8 mouse cellular contexts compared by ENCODE assay signal in the genomic region with DNA sequence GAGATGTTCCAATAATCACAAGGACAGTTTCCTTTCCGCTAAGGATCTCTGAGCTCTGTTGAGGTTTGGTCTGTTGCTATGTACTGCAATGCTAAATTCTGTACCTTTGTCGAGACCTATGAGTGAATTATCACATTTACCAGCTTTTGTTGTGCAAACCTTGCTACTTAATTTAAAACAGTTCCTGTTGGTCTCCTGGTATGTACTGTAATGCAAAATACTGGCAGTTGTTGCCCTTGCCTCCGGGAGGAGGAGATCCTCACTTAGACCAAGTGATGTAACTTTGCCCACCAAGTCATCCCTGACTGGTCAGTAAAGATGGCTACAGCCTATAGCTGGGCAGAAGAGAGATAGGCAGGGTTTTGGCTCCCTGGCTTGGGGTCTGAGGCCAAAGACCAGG. TPM values are rescaled to one million over a fixed set of nuclear protein-coding genes. Genes with fewer than 3 reads are reported as not detected.
DNase-seq lines count a peak whose midpoint lies in the region; ATAC-seq lines count a peak whose summit lies in the region.

A gene (plus strand): TSS at position 337 of the 400 bp plus-strand sequence.

- no peak for ATAC-seq in kidney, embryonic 16.5 days (ENCODE audit: low FRiP score, low TSS enrichment)
- ATAC-seq in intestine, embryonic 14.5 days (replicated peaks; ENCODE audit: low FRiP score, low TSS enrichment, low read depth): no peak
- ATAC-seq in megakaryocyte progenitor cell, adult 5-6 weeks (replicated peaks; ENCODE audit: poor library complexity): no peak

- 90% methylated on average over 3 of the region's 3 CpGs for WGBS in kidney, embryonic 16.5 days
- 85% methylated on average over 3 of the region's 3 CpGs for WGBS in intestine, embryonic 14.5 days

- H3K27me3 ChIP-seq in kidney, embryonic 16.5 days (ENCODE audit: insufficient read depth, low read length): no peaks in the 10 kb centered on the region
- H3K27me3 ChIP-seq in intestine, embryonic 14.5 days (replicated peaks; ENCODE audit: control insufficient read depth, insufficient read depth, low read length): no peaks in the 10 kb centered on the region

- H3K9me3 ChIP-seq in kidney, embryonic 16.5 days (ENCODE audit: low read length): no peaks in the 10 kb centered on the region
- H3K9me3 ChIP-seq in intestine, embryonic 14.5 days (ENCODE audit: control insufficient read depth, low read length): no peaks in the 10 kb centered on the region

- H3K27ac ChIP-seq in kidney, embryonic 16.5 days (ENCODE audit: low read length): no peak within 1 kb of the TSS
- H3K27ac ChIP-seq in intestine, embryonic 14.5 days (ENCODE audit: low read depth): no peak within 1 kb of the TSS

- DNase-seq in kidney, adult 11 months: no peak
- no peak for DNase-seq in adrenal gland, postnatal 10 days
- DNase-seq in gastrocnemius, postnatal 10 days: no peak
- no peak for DNase-seq in intestine, embryonic 14.5 days (ENCODE audit: low spot score)
- no peak for DNase-seq in urinary bladder, postnatal 36 days (ENCODE audit: low spot score in 2 of 2)
- DNase-seq in cerebellum, postnatal 10 days: no peak

- H3K4me1 ChIP-seq in kidney, embryonic 16.5 days (ENCODE audit: insufficient read depth, low read length): peaks cover 8% of the 10 kb centered on the region; the same call in 1 of the 2 replicates
- peaks cover 6% of the 10 kb centered on the region for H3K4me1 ChIP-seq in intestine, embryonic 14.5 days (replicated peaks; ENCODE audit: control insufficient read depth, insufficient read depth, low read length)

- H3K9ac ChIP-seq in kidney, embryonic 16.5 days (replicated peaks; ENCODE audit: low read length): no peak within 1 kb of the TSS
- no peak within 1 kb of the TSS for H3K9ac ChIP-seq in intestine, embryonic 14.5 days (ENCODE audit: low read length)

- H3K4me3 ChIP-seq in kidney, embryonic 16.5 days (ENCODE audit: low read length): no peak within 1 kb of the TSS
- H3K4me3 ChIP-seq in intestine, embryonic 14.5 days (ENCODE audit: low read depth, low read length): no peak within 1 kb of the TSS

- H3K36me3 ChIP-seq in kidney, embryonic 16.5 days (ENCODE audit: insufficient read depth, low read length): no peaks in the 10 kb centered on the region
- H3K36me3 ChIP-seq in intestine, embryonic 14.5 days (ENCODE audit: control insufficient read depth, insufficient read depth, low read length): no peaks in the 10 kb centered on the region

- no peak within 1 kb of the TSS for H3K4me2 ChIP-seq in kidney, embryonic 16.5 days (replicated peaks; ENCODE audit: low read depth, low read length)
- no peak within 1 kb of the TSS for H3K4me2 ChIP-seq in intestine, embryonic 14.5 days (ENCODE audit: low read length)

RNA-seq across cellular contexts. Expression of the gene that starts here (rescaled TPM):
- 269 and 323 TPM in 2 replicates for polyA plus RNA-seq in kidney, embryonic 16.5 days (2015; fragmentation: Nextera tagmentation; extraction: Ambion mirVana)
- total RNA-seq in adrenal gland, postnatal 10 days (2021): 100 to 1,000 TPM; 221 to 247 TPM
- total RNA-seq in gastrocnemius, postnatal 10 days (2021): 100 to 1,000 TPM; 108 to 125 TPM
- 290 and 316 TPM in 2 replicates for polyA plus RNA-seq in intestine, embryonic 14.5 days (2014; fragmentation: Nextera tagmentation; extraction: Ambion mirVana)
- 438 and 488 TPM in 2 replicates for total RNA-seq in megakaryocyte progenitor cell, adult 5-6 weeks (2015)
- total RNA-seq in megakaryocyte progenitor cell, adult 5-6 weeks (2017): 213 and 253 TPM in 2 replicates
